Mouse (Mus musculus) B cell, adult 62 days (primary cell): ENCODE data around the gene Ficd. TPM values are rescaled to one million over a fixed set of nuclear protein-coding genes. Genes with fewer than 3 reads are reported as not detected.

Experiments
- total RNA-seq: library from RNA; stranded (reverse); gene quantifications from 4 replicates; pipeline ENCODE4 v1.2.4, GENCODE M21; 2023

Gene Ficd
- total RNA-seq: 4.4 to 5.4 TPM (median 5.0 TPM) in 4 replicates

DNA sequence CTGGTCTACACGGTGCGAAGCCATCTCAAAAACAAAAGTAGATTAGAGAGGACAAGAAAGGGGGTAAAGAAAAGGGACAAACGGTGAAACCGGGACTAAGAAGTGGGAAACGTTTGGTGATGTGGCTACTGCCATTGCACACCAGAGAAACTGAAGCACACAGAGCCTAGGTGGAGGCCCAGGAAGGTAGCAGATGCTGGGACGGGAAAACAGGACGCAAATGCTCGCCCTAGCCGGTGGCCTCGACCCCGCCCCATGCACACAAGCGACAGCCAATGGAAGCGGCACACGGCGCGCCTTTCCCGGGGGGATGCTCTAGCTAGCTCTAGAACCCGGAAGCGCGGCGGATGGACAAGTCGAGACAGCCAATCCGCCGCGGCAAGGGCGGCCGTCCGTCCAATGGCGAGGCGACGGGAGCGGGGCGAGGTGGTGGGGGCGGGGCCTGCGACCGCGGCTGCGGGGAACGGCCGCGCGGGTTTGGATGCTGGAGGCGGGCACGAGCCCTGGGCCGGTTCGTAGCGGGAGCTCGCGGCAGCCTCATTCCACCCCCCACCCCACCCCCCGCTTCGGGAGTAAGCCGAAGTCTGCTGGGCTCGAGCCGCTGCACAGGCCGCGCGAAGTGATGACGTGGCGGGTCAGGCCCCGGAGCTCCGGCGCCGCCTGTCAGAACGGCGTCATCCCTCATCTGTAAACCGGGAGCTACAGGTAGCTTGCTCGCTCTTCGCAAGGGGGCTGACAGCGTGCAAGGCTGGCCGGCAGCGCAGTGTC is at the start of gene Ficd:
Gene Ficd (plus strand): TSS at position 459 of the 768 bp plus-strand sequence.

DNA sequence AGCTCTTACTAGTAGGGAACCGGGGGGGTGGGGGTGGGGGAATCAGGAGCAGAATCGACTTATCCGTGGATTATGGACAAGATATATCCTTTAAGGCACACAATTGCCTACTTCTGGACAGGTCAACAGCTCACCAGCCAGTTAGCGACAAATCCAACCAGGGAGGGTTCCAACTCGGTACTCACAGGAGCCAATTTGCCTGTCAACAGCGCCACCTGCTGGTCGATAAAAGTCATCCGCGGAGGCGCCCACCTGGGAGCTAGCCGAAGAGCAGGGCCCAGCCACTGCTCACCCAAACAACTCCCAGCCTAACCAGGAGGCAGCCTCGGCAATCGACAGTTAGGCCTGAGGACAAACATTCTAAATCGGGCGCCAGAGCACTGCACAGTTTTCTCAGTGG is 11.2 kb upstream of the Ficd start, which contains the start of gene 1700069L16Rik:
Gene 1700069L16Rik (minus strand): TSS at position 327 of the 400 bp plus-strand sequence.

DNA sequence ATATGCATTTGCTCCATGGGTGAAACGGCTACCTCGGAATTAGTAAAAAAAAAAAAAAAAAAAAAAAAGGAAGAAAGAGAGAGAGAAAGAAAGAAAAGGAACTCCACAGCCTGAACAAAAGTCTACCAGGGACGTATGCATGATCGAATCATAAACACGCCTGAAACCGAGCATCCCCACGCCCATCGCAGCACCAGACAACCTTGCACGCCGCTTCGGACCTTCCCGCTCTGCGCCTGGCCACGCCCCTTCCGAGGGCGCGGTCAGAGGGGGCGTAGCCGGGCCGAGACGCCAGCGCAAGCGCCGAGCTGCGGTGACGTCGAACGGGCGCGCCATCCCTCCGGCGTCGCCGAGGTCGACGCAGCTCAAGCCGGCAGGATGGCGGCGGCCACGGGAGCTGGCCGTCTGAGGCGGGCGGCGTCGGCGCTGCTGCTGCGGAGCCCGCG is 36.9 kb downstream of the Ficd start, which contains the start of the genes Sart3 and Iscu:
Gene Sart3 (minus strand): TSS at position 61 of the 446 bp plus-strand sequence.
Gene Iscu (plus strand): TSS at position 299 of the 446 bp plus-strand sequence.

Other genes with a start within 250 kb of the Ficd start
- 0.24 to 0.40 TPM (median 0.34 TPM) in 4 replicates for gene Wscd2, start 245.5 kb upstream of the Ficd start, total RNA-seq
- 0.19 to 0.27 TPM in 2 of 4 replicates, not detected in the others for gene Cmklr1, start 85.4 kb upstream of the Ficd start, total RNA-seq
- gene 1700069L16Rik, start 11.0 kb upstream of the Ficd start, total RNA-seq: not detected in 4 replicates
- 66.0 to 77.2 TPM (median 71.4 TPM) in 4 replicates for gene Sart3, start 36.7 kb downstream of the Ficd start, total RNA-seq
- 61.9 to 74.4 TPM (median 67.5 TPM) in 4 replicates for gene Iscu, start 36.9 kb downstream of the Ficd start, total RNA-seq
- not detected in 4 replicates for gene Tmem119, start 64.7 kb downstream of the Ficd start, total RNA-seq
- gene Selplg, start 96.8 kb downstream of the Ficd start, total RNA-seq: 41.8 to 51.4 TPM (median 46.6 TPM) in 4 replicates
- 46.0 to 59.9 TPM (median 49.8 TPM) in 4 replicates for gene Coro1c, start 173.0 kb downstream of the Ficd start, total RNA-seq